Mouse (Mus musculus): Measurements from ENCODE around the gene Slc38a9. TPM values are rescaled to one million over a fixed set of nuclear protein-coding genes. Genes with fewer than 3 reads are reported as not detected.
A peak's percentile ranks its signal among the peaks of the same experiment; 100 is the strongest.

The Slc38a9 gene
- polyA plus RNA-seq, 1 experiment from 2014 or later, result 13.3 TPM

DNA sequence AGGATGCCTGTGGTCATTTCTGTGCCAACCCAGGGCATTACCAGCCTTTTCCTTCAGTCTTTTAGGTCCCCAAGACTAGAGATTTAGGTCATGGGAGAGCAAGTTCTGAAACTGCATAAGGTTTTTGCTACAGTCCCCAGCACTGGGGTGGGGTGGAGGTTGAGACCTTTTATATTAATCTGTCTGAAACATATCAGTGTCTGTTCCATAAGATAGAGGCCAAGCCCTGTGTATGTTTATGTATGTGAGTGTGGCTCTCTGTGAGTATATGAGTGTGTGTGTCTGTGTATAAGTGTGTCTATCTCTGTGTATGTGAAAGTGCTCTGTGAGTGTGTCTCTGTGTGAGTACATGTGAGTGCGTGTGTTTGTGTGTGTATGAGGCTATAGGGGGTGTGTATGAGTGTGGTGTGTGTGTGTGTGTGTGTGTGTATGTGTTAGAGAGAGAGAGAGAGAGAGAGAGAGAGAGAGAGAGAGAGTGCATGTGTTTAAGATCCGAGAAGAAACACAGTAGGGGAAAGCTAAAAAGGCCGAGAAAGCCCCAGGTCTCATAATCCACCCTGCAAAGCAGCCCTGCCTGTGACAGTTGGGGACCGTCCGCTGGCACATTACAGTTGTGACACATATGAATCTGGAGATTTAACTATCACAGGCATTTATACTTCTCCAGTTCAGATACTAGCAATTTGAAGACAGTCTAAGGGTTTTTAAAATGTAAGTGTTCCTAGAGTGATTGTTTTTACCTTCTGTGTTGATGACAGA lies 85.6 kb downstream of the Slc38a9 start:
- H3K27ac ChIP-seq (ENCODE audit: low read depth, low read length), result peak overlapping the region; percentile 86
- peak; percentile 96 for ATAC-seq (replicated peaks; ENCODE audit: low FRiP score)
- no peak for DNase-seq (ENCODE audit: low spot score)
- no peak overlapping the region for H3K4me3 ChIP-seq (ENCODE audit: low read depth, low read length)
- no peaks in the 10 kb centered on the region for H3K9me3 ChIP-seq (ENCODE audit: control insufficient read depth, low read length)
- no peaks in the 10 kb centered on the region for H3K36me3 ChIP-seq (ENCODE audit: control insufficient read depth, insufficient read depth, low read length)
- H3K27me3 ChIP-seq (replicated peaks; ENCODE audit: control insufficient read depth, insufficient read depth, low read length), result no peaks in the 10 kb centered on the region
- peak overlapping the region; percentile 43; the same call in 1 of the 2 replicates for H3K9ac ChIP-seq (ENCODE audit: low read depth, low read length)
- 84% methylated on average over 5 of the region's 5 CpGs for WGBS
- H3K4me1 ChIP-seq (replicated peaks; ENCODE audit: control insufficient read depth, insufficient read depth, low read length), result peaks cover 41% of the 10 kb centered on the region
- peak overlapping the region; percentile 41 for H3K4me2 ChIP-seq

DNA sequence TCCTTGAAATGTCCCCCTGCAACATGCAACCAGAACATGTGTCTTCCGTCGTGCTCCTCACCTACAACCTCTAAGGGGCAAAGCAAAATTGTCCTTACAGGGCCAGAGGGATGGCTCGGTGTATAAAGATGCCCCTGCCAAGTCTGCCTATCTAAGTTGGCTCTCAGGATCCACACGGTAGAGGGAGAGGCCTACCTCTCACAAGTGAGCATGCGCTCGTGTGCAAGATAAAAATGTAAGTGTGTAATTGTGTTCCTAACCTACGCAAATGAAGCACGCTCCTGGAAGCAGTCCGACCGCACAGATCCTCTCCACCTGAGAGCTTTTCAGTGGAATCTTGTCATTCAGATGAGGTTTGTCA lies 86.1 kb downstream of the Slc38a9 start:
- H3K36me3 ChIP-seq (ENCODE audit: control insufficient read depth, insufficient read depth, low read length), result no peaks in the 10 kb centered on the region
- DNase-seq (ENCODE audit: low spot score) (no peak), ATAC-seq (replicated peaks; ENCODE audit: low FRiP score) (no peak)
- peak overlapping the region; percentile 86 for H3K27ac ChIP-seq (ENCODE audit: low read depth, low read length)
- H3K9me3 ChIP-seq (ENCODE audit: control insufficient read depth, low read length), result no peaks in the 10 kb centered on the region
- H3K9ac ChIP-seq (ENCODE audit: low read depth, low read length), result no peak overlapping the region; the same call in 1 of the 2 replicates
- no peaks in the 10 kb centered on the region for H3K27me3 ChIP-seq (replicated peaks; ENCODE audit: control insufficient read depth, insufficient read depth, low read length)
- H3K4me3 ChIP-seq (ENCODE audit: low read depth, low read length), result no peak overlapping the region
- no peak overlapping the region for H3K4me2 ChIP-seq
- H3K4me1 ChIP-seq (replicated peaks; ENCODE audit: control insufficient read depth, insufficient read depth, low read length), result peaks cover 47% of the 10 kb centered on the region
- 87% methylated on average over 10 of the region's 10 CpGs for WGBS

GRCm38 (mm10) chr13:112747808-112748430 lies 87.4 kb downstream of the Slc38a9 start:
- DNase-seq (ENCODE audit: low spot score), result no peak
- Histone ChIP-seq H3K9me3 (ENCODE audit: control insufficient read depth, low read length) (no peaks in the 10 kb centered on the region), H3K4me2 (0 out of 2 replicates have a peak overlapping the region, but pooled peaks have one; percentile 24), H3K4me3 (ENCODE audit: low read depth, low read length) (no peak overlapping the region), H3K9ac (ENCODE audit: low read depth, low read length) (peak overlapping the region; percentile 47; the same call in 1 of the 2 replicates), H3K27ac (ENCODE audit: low read depth, low read length) (peak overlapping the region; percentile 86), H3K36me3 (ENCODE audit: control insufficient read depth, insufficient read depth, low read length) (no peaks in the 10 kb centered on the region), H3K4me1 (replicated peaks; ENCODE audit: control insufficient read depth, insufficient read depth, low read length) (peaks cover 44% of the 10 kb centered on the region), H3K27me3 (replicated peaks; ENCODE audit: control insufficient read depth, insufficient read depth, low read length) (no peaks in the 10 kb centered on the region)
- WGBS, result 58% methylated on average over 6 of the region's 6 CpGs
- ATAC-seq (replicated peaks; ENCODE audit: low FRiP score), result peak; percentile 69

DNA sequence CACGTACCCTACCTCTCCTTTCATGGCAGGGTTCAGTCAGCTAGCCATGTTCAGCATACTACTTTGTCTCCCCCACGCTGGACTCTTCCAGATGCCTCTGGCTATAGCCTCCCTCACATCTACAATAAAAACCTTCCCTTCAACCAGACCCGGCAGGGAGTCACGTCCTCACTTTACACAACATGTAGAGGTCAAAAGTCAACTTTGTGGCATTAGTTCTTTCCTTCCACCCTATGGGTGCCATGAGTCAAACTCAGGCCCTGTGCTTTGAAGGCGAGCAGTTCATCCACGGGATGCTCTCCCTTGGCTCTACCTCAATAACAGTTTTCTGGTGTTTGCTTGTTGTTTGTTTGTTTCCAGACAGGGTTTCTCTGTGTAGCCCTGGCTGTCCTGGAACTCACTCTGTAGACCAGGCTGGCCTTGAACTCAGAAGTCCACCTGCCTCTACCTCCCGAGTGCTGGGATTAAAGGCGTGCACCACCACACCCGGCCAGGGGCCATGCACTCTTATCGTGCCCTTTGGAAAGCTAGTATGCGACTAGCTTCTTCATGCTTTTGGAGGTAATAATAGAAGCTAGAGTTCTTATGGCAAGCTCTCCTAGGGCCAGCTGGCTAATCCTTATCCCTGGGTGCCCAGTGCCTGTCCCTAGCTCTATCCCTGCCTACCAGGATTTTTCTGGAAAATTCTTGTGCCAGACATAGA lies 88.4 kb downstream of the Slc38a9 start:
- DNase-seq (ENCODE audit: low spot score) (no peak), ATAC-seq (replicated peaks; ENCODE audit: low FRiP score) (no peak)
- no peak overlapping the region for H3K4me2 ChIP-seq
- no peak overlapping the region for H3K27ac ChIP-seq (ENCODE audit: low read depth, low read length)
- no peaks in the 10 kb centered on the region for H3K9me3 ChIP-seq (ENCODE audit: control insufficient read depth, low read length)
- H3K4me3 ChIP-seq (ENCODE audit: low read depth, low read length), result no peak overlapping the region
- peaks cover 44% of the 10 kb centered on the region for H3K4me1 ChIP-seq (replicated peaks; ENCODE audit: control insufficient read depth, insufficient read depth, low read length)
- no peaks in the 10 kb centered on the region for H3K36me3 ChIP-seq (ENCODE audit: control insufficient read depth, insufficient read depth, low read length)
- H3K27me3 ChIP-seq (replicated peaks; ENCODE audit: control insufficient read depth, insufficient read depth, low read length), result no peaks in the 10 kb centered on the region
- no peak overlapping the region for H3K9ac ChIP-seq (ENCODE audit: low read depth, low read length)
- WGBS, result 82% methylated on average over 11 of the region's 11 CpGs

DNA sequence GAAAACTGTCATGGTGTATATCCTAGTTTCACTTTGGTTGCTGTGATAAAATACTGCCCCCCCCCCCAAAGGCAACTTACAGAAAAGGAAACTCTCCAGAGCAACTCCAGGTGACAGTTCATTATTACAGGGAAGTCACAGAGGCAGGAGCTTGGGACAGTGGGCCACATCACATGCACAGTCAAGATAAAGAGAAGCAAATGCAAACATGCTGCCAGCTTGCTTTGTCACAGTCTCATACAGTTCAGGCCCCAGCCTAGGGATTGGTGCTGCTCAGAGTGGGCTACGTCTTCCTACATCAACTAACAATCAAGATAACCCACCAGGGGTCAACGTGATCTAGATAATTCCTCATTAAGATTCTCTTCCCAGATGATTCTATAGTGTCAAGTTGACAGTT lies 89.3 kb downstream of the Slc38a9 start:
- ATAC-seq (replicated peaks; ENCODE audit: low FRiP score) (no peak), DNase-seq (ENCODE audit: low spot score) (no peak)
- Histone ChIP-seq H3K4me1 (replicated peaks; ENCODE audit: control insufficient read depth, insufficient read depth, low read length) (peaks cover 42% of the 10 kb centered on the region), H3K27me3 (replicated peaks; ENCODE audit: control insufficient read depth, insufficient read depth, low read length) (no peaks in the 10 kb centered on the region), H3K9ac (ENCODE audit: low read depth, low read length) (no peak overlapping the region), H3K9me3 (ENCODE audit: control insufficient read depth, low read length) (no peaks in the 10 kb centered on the region), H3K36me3 (ENCODE audit: control insufficient read depth, insufficient read depth, low read length) (no peaks in the 10 kb centered on the region), H3K27ac (ENCODE audit: low read depth, low read length) (no peak overlapping the region), H3K4me3 (ENCODE audit: low read depth, low read length) (no peak overlapping the region), H3K4me2 (no peak overlapping the region)
- 78% methylated on average over 2 of the region's 2 CpGs for WGBS

- H3K4me2 ChIP-seq, result peak overlapping the region; percentile 61
These were observed 91.1 kb downstream of the Slc38a9 start for GRCm38 (mm10) chr13:112751454-112752308.

GRCm38 (mm10) chr13:112752309-112752975 lies 91.9 kb downstream of the Slc38a9 start:
- no peak for ATAC-seq (replicated peaks; ENCODE audit: low FRiP score)
- Histone ChIP-seq H3K36me3 (ENCODE audit: control insufficient read depth, insufficient read depth, low read length) (no peaks in the 10 kb centered on the region), H3K4me3 (ENCODE audit: low read depth, low read length) (no peak overlapping the region), H3K27me3 (replicated peaks; ENCODE audit: control insufficient read depth, insufficient read depth, low read length) (no peaks in the 10 kb centered on the region), H3K27ac (ENCODE audit: low read depth, low read length) (peak overlapping the region; percentile 46; the same call in 1 of the 2 replicates), H3K9ac (ENCODE audit: low read depth, low read length) (no peak overlapping the region), H3K9me3 (ENCODE audit: control insufficient read depth, low read length) (no peaks in the 10 kb centered on the region), H3K4me1 (replicated peaks; ENCODE audit: control insufficient read depth, insufficient read depth, low read length) (peaks cover 21% of the 10 kb centered on the region), H3K4me2 (peak overlapping the region; percentile 61; the same call in 1 of the 2 replicates)
- 55% methylated on average over 11 of the region's 11 CpGs for WGBS
- DNase-seq (ENCODE audit: low spot score), result no peak

More at GRCm38 (mm10) chr13:112751454-112752308, 91.1 kb downstream of the Slc38a9 start:
- 18% methylated on average over 18 of the region's 18 CpGs for WGBS
- Histone ChIP-seq H3K27me3 (replicated peaks; ENCODE audit: control insufficient read depth, insufficient read depth, low read length) (no peaks in the 10 kb centered on the region), H3K9ac (ENCODE audit: low read depth, low read length) (peak overlapping the region; percentile 59), H3K4me3 (ENCODE audit: low read depth, low read length) (peak overlapping the region; percentile 20; the same call in 1 of the 2 replicates), H3K27ac (ENCODE audit: low read depth, low read length) (peak overlapping the region; percentile 67; the same call in 1 of the 2 replicates), H3K36me3 (ENCODE audit: control insufficient read depth, insufficient read depth, low read length) (no peaks in the 10 kb centered on the region), H3K9me3 (ENCODE audit: control insufficient read depth, low read length) (no peaks in the 10 kb centered on the region), H3K4me1 (replicated peaks; ENCODE audit: control insufficient read depth, insufficient read depth, low read length) (peaks cover 28% of the 10 kb centered on the region)
- peak; percentile 81 for ATAC-seq (replicated peaks; ENCODE audit: low FRiP score)
- DNase-seq (ENCODE audit: low spot score), result peak; percentile 56
